Comparison of ENCODE assay signal across 21 mouse cellular contexts in genomic region chr1:135086015-135086414, GRCm38 (mm10). TPM values are rescaled to one million over a fixed set of nuclear protein-coding genes. Genes with fewer than 3 reads are reported as not detected.
DNase-seq lines count a peak whose midpoint lies in the region; ATAC-seq and TF ChIP-seq lines count a peak whose summit lies in the region.
"Had no signal": no experiment of that assay in that cellular context is flagged by ENCODE, and none has a peak within 500 bp of the region (broad histone marks: within the 10 kb centered on the region; RNA-seq: fewer than 3 reads in every experiment).

No protein-coding gene starts in this region.

- H3K27me3 ChIP-seq in lung, embryonic 15.5 days = peaks cover 42% of the 10 kb centered on the region
- H3K27me3 ChIP-seq in lung, postnatal 0 days (replicated peaks; ENCODE audit: insufficient read depth, low read length) = 0 out of 2 replicates have a peak, but pooled peaks cover 10% of the 10 kb centered on the region
- H3K27me3 ChIP-seq in thymus, adult 2 months (ENCODE audit: control insufficient read depth, insufficient read depth, low read length) = no peaks in the 10 kb centered on the region

- no peaks in the 10 kb centered on the region for H3K36me3 ChIP-seq in lung, embryonic 15.5 days
- no peaks in the 10 kb centered on the region for H3K36me3 ChIP-seq in lung, postnatal 0 days (ENCODE audit: insufficient read depth, low read length)
- H3K36me3 ChIP-seq in thymus, adult 2 months (ENCODE audit: control insufficient read depth, insufficient read depth, low read length) = no peaks in the 10 kb centered on the region
- H3K36me3 ChIP-seq: embryonic facial prominence, embryonic 10.5 days; heart, embryonic 10.5 days; hindbrain, embryonic 12.5 days had no signal

- DNase-seq in lung, postnatal 0 days (ENCODE audit: low spot score) = no peak
- DNase-seq in thymus, adult 2 months = peak; percentile 36
- peak; percentile 57 for DNase-seq in thymus, postnatal 25 days
- DNase-seq in kidney, postnatal 25 days = no peak
- DNase-seq in heart, adult 8-10 months (ENCODE audit: low spot score) = no peak
- DNase-seq: adrenal gland, postnatal 14 days; cerebellum, adult 11-12 months; cerebellum, adult 9-10 months; cerebellum, postnatal 25 days; forebrain, postnatal 0 days; gastrocnemius, postnatal 36 days; heart, adult 11 months; heart, postnatal 10 days; heart, postnatal 4 days had no signal

- TF ChIP-seq POLR2A in thymus, adult 2 months (IDR thresholded peaks at IDR 0.05; ENCODE audit: control insufficient read depth, extremely low read depth, insufficient read depth, low read length, poor library complexity) = no peak

- no peak for TF ChIP-seq EP300 in lung, postnatal 0 days (IDR thresholded peaks at IDR 0.05)

- ATAC-seq in lung, embryonic 15.5 days (ENCODE audit: borderline replicate concordance, extremely low read depth, low FRiP score, low TSS enrichment) = peak; percentile 35; the same call in 1 of the 2 replicates
- ATAC-seq in lung, postnatal 0 days = no peak
- ATAC-seq: activated CD4-positive, CD25-positive, alpha-beta regulatory T cell, adult 4 months; forebrain, embryonic 13.5 days; forebrain, postnatal 0 days; Patski had no signal

- H3K27ac ChIP-seq in lung, embryonic 15.5 days = no peak overlapping the region
- no peak overlapping the region for H3K27ac ChIP-seq in lung, postnatal 0 days (ENCODE audit: low read length)
- no peak overlapping the region for H3K27ac ChIP-seq in thymus, adult 2 months (ENCODE audit: control insufficient read depth, insufficient read depth, low read length)
- H3K27ac ChIP-seq: embryonic facial prominence, embryonic 10.5 days; forebrain, embryonic 13.5 days; heart, embryonic 10.5 days; hindbrain, embryonic 12.5 days had no signal

- H3K9me3 ChIP-seq in lung, embryonic 15.5 days = no peaks in the 10 kb centered on the region
- no peaks in the 10 kb centered on the region for H3K9me3 ChIP-seq in lung, postnatal 0 days (ENCODE audit: low read length)
- H3K9me3 ChIP-seq: embryonic facial prominence, embryonic 10.5 days; forebrain, embryonic 13.5 days; heart, embryonic 10.5 days; hindbrain, embryonic 12.5 days had no signal

- TF ChIP-seq CTCF in lung, postnatal 0 days (IDR thresholded peaks at IDR 0.05) = no peak
- no peak for TF ChIP-seq CTCF in thymus, adult 2 months (IDR thresholded peaks at IDR 0.05; ENCODE audit: borderline replicate concordance, control insufficient read depth, extremely low read depth, insufficient read depth, low read length, poor library complexity)

- no peaks in the 10 kb centered on the region for H3K4me1 ChIP-seq in lung, embryonic 15.5 days
- H3K4me1 ChIP-seq in lung, postnatal 0 days (ENCODE audit: insufficient read depth, low read depth, low read length) = no peaks in the 10 kb centered on the region
- H3K4me1 ChIP-seq in thymus, adult 2 months (replicated peaks; ENCODE audit: control insufficient read depth, insufficient read depth, low read length) = peaks cover 18% of the 10 kb centered on the region

- no peak overlapping the region for H3K4me2 ChIP-seq in lung, embryonic 15.5 days
- H3K4me2 ChIP-seq in lung, postnatal 0 days (replicated peaks; ENCODE audit: low read depth, low read length) = no peak overlapping the region
- H3K4me2 ChIP-seq: forebrain, embryonic 13.5 days had no signal

- WGBS in lung, embryonic 15.5 days = 35% methylated on average over 7 of the region's 7 CpGs
- WGBS in lung, postnatal 0 days = 33% methylated on average over 7 of the region's 7 CpGs
- 19% methylated on average over 7 of the region's 7 CpGs for WGBS in thymus, adult 2 months

- no peak overlapping the region for H3K9ac ChIP-seq in lung, embryonic 15.5 days
- H3K9ac ChIP-seq in lung, postnatal 0 days (replicated peaks; ENCODE audit: low read depth) = no peak overlapping the region
- H3K9ac ChIP-seq: forebrain, embryonic 13.5 days; forebrain, postnatal 0 days; hindbrain, embryonic 12.5 days had no signal

- no peak overlapping the region for H3K4me3 ChIP-seq in lung, embryonic 15.5 days
- H3K4me3 ChIP-seq in lung, postnatal 0 days (ENCODE audit: low read depth, low read length) = no peak overlapping the region
- H3K4me3 ChIP-seq in thymus, adult 2 months (ENCODE audit: control insufficient read depth, insufficient read depth, low read length) = no peak overlapping the region
- H3K4me3 ChIP-seq: forebrain, embryonic 13.5 days; hindbrain, embryonic 12.5 days had no signal

RNA-seq across cellular contexts. Expression of gene Lgr6, which starts 19.1 kb away (rescaled TPM):
- polyA plus RNA-seq in lung, embryonic 15.5 days (2015; fragmentation: Nextera tagmentation; extraction: Ambion mirVana) = 11.6 and 12.8 TPM in 2 replicates
- 2.9 and 3.9 TPM in 2 replicates for polyA plus RNA-seq in lung, postnatal 0 days (2015; fragmentation: Nextera tagmentation; extraction: Ambion mirVana)
- 1.3 and 1.5 TPM in 2 replicates for polyA plus RNA-seq in thymus, adult 2 months (2012; rRNA removed)
- 10 to 100 TPM; 12.9 to 17.9 (median 15.9) TPM for total RNA-seq in heart, adult 8-10 months (2022)
- polyA plus RNA-seq: activated CD4-positive, CD25-positive, alpha-beta regulatory T cell, adult 4 months had no signal

RNA-seq across cellular contexts. Expression of gene Ptpn7, which starts 46.5 kb away (rescaled TPM):
- 2.9 and 5.8 TPM in 2 replicates for polyA plus RNA-seq in lung, embryonic 15.5 days (2015; fragmentation: Nextera tagmentation; extraction: Ambion mirVana)
- 2.9 and 3.0 TPM in 2 replicates for polyA plus RNA-seq in lung, postnatal 0 days (2015; fragmentation: Nextera tagmentation; extraction: Ambion mirVana)
- polyA plus RNA-seq in thymus, adult 2 months (2012; rRNA removed) = 219 and 275 TPM in 2 replicates
- 1 to 10 TPM in 1 of 4 experiments, under 1 TPM in 3; 0.34 to 1.5 (median 0.49) TPM for total RNA-seq in heart, adult 8-10 months (2022)

Comparison
In these comparisons a context has a peak if more than half of its experiments do, and no peak if none do; other contexts are left out.
1. DNase-seq: peak in thymus, adult 2 months (single experiment) and thymus, postnatal 25 days (single experiment); none in lung, postnatal 0 days (single experiment), kidney, postnatal 25 days (0 of 2) and heart, adult 8-10 months (single experiment).
2. RNA of gene Ptpn7, which starts 46.5 kb away (polyA plus RNA-seq): 219 to 275 TPM in thymus, adult 2 months; 2.9 to 5.8 TPM in lung, embryonic 15.5 days and 2.9 to 3.0 TPM in lung, postnatal 0 days; every median in the first group is over 10 times any median in the second.